Mouse (Mus musculus): ENCODE measurements around the gene Dgka. TPM values are rescaled to one million over a fixed set of nuclear protein-coding genes. Genes with fewer than 3 reads are reported as not detected.
A peak's percentile ranks its signal among the peaks of the same experiment; 100 is the strongest.

Dgka gene
- polyA plus RNA-seq, 1 experiment from 2014 or later: 5.9 TPM

DNA sequence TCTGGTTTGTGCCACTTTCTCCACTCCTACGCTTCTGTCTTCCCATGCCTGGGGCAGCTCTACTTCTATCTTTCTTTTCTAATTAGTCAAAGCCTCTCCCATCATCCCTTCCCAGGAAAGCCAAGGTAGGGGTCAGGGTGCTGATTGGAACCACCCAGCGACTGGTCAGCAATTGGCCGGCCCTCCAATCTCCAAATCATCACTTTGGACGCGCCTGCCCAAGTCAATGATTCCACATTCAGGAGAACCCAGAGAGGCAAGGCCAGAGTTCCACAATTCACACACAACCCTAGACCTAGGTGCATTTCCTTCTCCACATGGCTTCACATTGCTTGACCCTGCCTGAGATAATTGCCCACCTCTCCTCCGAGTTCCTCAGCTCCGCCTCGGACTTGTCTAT, 444 bp downstream of the Dgka start:
- peaks cover 4% of the 10 kb centered on the region; the same call in 1 of the 2 replicates for H3K4me1 ChIP-seq (ENCODE audit: control insufficient read depth, insufficient read depth, low read length)
- peak overlapping the region; percentile 63 for H3K4me3 ChIP-seq (ENCODE audit: low read depth, low read length)
- H3K36me3 ChIP-seq (replicated peaks; ENCODE audit: control insufficient read depth, insufficient read depth, low read depth, low read length): no peaks in the 10 kb centered on the region
- H3K27me3 ChIP-seq (ENCODE audit: control insufficient read depth, insufficient read depth, low read length): peaks cover 6% of the 10 kb centered on the region
- peak overlapping the region; percentile 75 for H3K9ac ChIP-seq (replicated peaks; ENCODE audit: low read length)
- H3K4me2 ChIP-seq (ENCODE audit: low read depth, low read length): peak overlapping the region; percentile 96
- ATAC-seq (replicated peaks; ENCODE audit: insufficient number of reproducible peaks, low FRiP score, low TSS enrichment, low read depth): no peak
- DNase-seq (ENCODE audit: low spot score): no peak
- 11% methylated on average over 8 of the region's 8 CpGs for WGBS
- no peaks in the 10 kb centered on the region for H3K9me3 ChIP-seq (replicated peaks; ENCODE audit: control insufficient read depth, low read length)
- no peak overlapping the region for H3K27ac ChIP-seq (replicated peaks; ENCODE audit: low read depth, low read length)

DNA sequence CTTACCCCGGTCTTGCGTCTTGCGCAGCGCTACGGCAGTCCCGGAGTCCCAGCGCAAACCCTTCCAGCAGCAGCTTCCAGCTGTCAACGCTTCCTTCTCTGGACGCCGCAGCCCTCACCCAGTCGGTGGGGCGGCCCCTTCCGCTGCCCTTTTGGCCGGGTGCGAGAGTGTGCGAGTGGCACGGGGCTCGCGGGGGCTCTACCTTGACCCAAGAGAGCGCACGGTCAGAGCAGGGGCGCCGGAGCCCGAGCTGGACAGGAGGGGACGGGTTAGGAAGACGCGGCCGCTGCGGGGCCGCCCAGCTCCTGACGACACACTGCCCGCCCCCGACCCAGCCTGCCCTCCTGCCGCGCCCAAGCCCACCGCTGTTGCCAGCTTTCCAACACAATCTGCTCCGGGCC, 864 bp downstream of the Dgka start:
- Histone ChIP-seq H3K27ac (replicated peaks; ENCODE audit: low read depth, low read length) (no peak overlapping the region), H3K4me2 (ENCODE audit: low read depth, low read length) (peak overlapping the region; percentile 96), H3K4me3 (ENCODE audit: low read depth, low read length) (peak overlapping the region; percentile 63), H3K27me3 (ENCODE audit: control insufficient read depth, insufficient read depth, low read length) (peaks cover 6% of the 10 kb centered on the region), H3K36me3 (replicated peaks; ENCODE audit: control insufficient read depth, insufficient read depth, low read depth, low read length) (no peaks in the 10 kb centered on the region), H3K9ac (replicated peaks; ENCODE audit: low read length) (peak overlapping the region; percentile 75), H3K4me1 (ENCODE audit: control insufficient read depth, insufficient read depth, low read length) (peaks cover 4% of the 10 kb centered on the region; the same call in 1 of the 2 replicates), H3K9me3 (replicated peaks; ENCODE audit: control insufficient read depth, low read length) (no peaks in the 10 kb centered on the region)
- peak; percentile 64 for DNase-seq (ENCODE audit: low spot score)
- WGBS: under 1% methylated on average over 36 of the region's 37 CpGs
- ATAC-seq (replicated peaks; ENCODE audit: insufficient number of reproducible peaks, low FRiP score, low TSS enrichment, low read depth): peak; percentile 51

DNA sequence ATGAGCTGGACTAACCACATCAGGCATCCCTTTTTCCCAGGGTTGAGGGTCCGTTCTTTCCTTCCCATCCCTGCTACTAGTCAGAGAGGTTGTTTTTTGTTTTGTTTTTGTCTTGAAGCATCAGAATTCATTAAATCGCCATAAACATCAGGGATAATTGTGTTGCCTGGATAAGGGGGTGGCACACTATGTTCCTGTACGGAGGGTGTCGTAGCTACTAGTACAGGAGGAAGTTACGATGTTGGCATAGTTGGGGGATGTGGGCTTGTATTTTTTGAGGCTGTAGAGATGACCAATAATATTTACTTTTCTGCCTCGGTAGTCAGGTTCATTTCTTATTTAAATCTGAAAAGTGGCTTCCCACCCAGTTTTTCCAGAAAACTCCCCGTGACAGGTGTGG, 1.4 kb downstream of the Dgka start:
- WGBS: 9% methylated on average over 7 of the region's 7 CpGs
- no peak for DNase-seq (ENCODE audit: low spot score)
- no peak for ATAC-seq (replicated peaks; ENCODE audit: insufficient number of reproducible peaks, low FRiP score, low TSS enrichment, low read depth)
- Histone ChIP-seq H3K9me3 (replicated peaks; ENCODE audit: control insufficient read depth, low read length) (no peaks in the 10 kb centered on the region), H3K9ac (replicated peaks; ENCODE audit: low read length) (no peak overlapping the region), H3K4me3 (ENCODE audit: low read depth, low read length) (peak overlapping the region; percentile 63), H3K27ac (replicated peaks; ENCODE audit: low read depth, low read length) (no peak overlapping the region), H3K4me2 (ENCODE audit: low read depth, low read length) (peak overlapping the region; percentile 96), H3K4me1 (ENCODE audit: control insufficient read depth, insufficient read depth, low read length) (peaks cover 4% of the 10 kb centered on the region; the same call in 1 of the 2 replicates), H3K36me3 (replicated peaks; ENCODE audit: control insufficient read depth, insufficient read depth, low read depth, low read length) (no peaks in the 10 kb centered on the region), H3K27me3 (ENCODE audit: control insufficient read depth, insufficient read depth, low read length) (peaks cover 6% of the 10 kb centered on the region)

DNA sequence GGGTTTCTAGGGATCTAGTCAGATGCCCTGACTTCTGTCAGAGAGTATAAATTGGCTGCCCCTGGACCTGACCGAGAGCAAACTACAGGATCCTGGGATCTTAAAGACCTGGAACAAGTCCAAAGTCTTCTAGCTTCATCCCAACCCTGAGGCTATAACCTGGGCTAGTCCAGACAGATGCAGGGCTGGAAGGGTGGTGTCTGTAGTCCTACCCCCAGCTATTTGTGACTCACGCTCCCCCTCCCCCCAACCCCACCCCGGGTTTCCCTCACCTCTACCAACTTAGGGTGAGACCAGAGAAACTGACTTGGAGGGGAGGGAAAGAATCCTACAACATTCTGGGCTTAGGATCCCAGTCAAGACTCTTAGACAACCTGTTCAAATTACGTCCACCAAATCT, 2.0 kb downstream of the Dgka start:
- ATAC-seq (replicated peaks; ENCODE audit: insufficient number of reproducible peaks, low FRiP score, low TSS enrichment, low read depth) (no peak), DNase-seq (ENCODE audit: low spot score) (no peak)
- H3K4me1 ChIP-seq (ENCODE audit: control insufficient read depth, insufficient read depth, low read length): peaks cover 4% of the 10 kb centered on the region; the same call in 1 of the 2 replicates
- H3K27ac ChIP-seq (replicated peaks; ENCODE audit: low read depth, low read length): no peak overlapping the region
- no peak overlapping the region for H3K4me3 ChIP-seq (ENCODE audit: low read depth, low read length)
- H3K36me3 ChIP-seq (replicated peaks; ENCODE audit: control insufficient read depth, insufficient read depth, low read depth, low read length): no peaks in the 10 kb centered on the region
- no peaks in the 10 kb centered on the region for H3K9me3 ChIP-seq (replicated peaks; ENCODE audit: control insufficient read depth, low read length)
- H3K9ac ChIP-seq (replicated peaks; ENCODE audit: low read length): no peak overlapping the region
- 37% methylated on average over 4 of the region's 4 CpGs for WGBS
- no peak overlapping the region for H3K4me2 ChIP-seq (ENCODE audit: low read depth, low read length)
- H3K27me3 ChIP-seq (ENCODE audit: control insufficient read depth, insufficient read depth, low read length): peaks cover 6% of the 10 kb centered on the region

DNA sequence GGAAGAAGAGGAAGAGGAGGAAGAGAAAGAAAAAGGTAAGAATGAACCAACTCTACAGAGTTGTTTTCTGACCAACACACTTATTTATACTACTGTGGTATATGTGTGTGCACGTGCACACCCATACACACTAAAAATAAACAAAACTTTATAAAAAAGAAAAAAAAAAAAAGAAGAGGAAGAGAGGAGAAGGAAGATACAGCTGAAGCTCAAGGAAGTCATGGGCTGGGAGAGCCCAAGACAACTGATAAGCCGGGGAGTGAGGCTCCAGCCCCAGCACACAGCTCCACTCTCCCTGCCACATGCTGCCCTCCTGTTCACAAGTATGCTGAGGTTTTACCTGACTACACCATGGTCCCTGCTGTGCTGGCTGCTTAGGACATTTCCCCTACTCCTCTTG, 4.4 kb downstream of the Dgka start:
- H3K4me2 ChIP-seq (ENCODE audit: low read depth, low read length): no peak overlapping the region
- DNase-seq (ENCODE audit: low spot score): no peak
- 67% methylated on average over 2 of the region's 2 CpGs for WGBS
- ATAC-seq (replicated peaks; ENCODE audit: insufficient number of reproducible peaks, low FRiP score, low TSS enrichment, low read depth): no peak
- H3K27ac ChIP-seq (replicated peaks; ENCODE audit: low read depth, low read length): no peak overlapping the region
- H3K4me3 ChIP-seq (ENCODE audit: low read depth, low read length): no peak overlapping the region
- H3K9ac ChIP-seq (replicated peaks; ENCODE audit: low read length): no peak overlapping the region
- H3K36me3 ChIP-seq (replicated peaks; ENCODE audit: control insufficient read depth, insufficient read depth, low read depth, low read length): no peaks in the 10 kb centered on the region
- peaks cover 6% of the 10 kb centered on the region for H3K27me3 ChIP-seq (ENCODE audit: control insufficient read depth, insufficient read depth, low read length)
- H3K9me3 ChIP-seq (replicated peaks; ENCODE audit: control insufficient read depth, low read length): no peaks in the 10 kb centered on the region
- peaks cover 4% of the 10 kb centered on the region; the same call in 1 of the 2 replicates for H3K4me1 ChIP-seq (ENCODE audit: control insufficient read depth, insufficient read depth, low read length)

DNA sequence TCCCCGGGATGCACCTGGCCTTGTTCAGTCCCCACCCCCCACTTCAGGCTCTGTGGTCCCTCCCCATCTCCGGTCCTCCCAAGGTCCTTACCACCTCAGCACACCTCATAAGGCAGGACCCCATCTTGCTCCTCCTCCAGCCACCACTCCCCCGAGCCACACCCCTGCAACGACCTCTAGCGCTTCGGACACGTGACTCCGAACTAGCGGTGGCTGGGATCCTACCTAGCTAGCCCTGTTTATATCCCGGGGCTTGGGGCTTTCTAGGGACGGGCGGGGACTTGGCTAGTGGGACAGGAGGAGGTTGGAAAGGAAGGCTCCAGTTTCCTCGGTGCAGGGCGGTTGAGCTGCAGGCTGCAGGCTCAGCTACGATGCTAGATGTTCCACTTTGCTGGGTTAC, 7.2 kb downstream of the Dgka start:
- peak; percentile 61; the same call in 1 of the 2 replicates for ATAC-seq (replicated peaks; ENCODE audit: insufficient number of reproducible peaks, low FRiP score, low TSS enrichment, low read depth)
- 2% methylated on average over 15 of the region's 15 CpGs for WGBS
- DNase-seq (ENCODE audit: low spot score): peak; percentile 45
- Histone ChIP-seq H3K27ac (replicated peaks; ENCODE audit: low read depth, low read length) (no peak overlapping the region), H3K4me2 (ENCODE audit: low read depth, low read length) (peak overlapping the region; percentile 43), H3K36me3 (replicated peaks; ENCODE audit: control insufficient read depth, insufficient read depth, low read depth, low read length) (no peaks in the 10 kb centered on the region), H3K9ac (replicated peaks; ENCODE audit: low read length) (peak overlapping the region; percentile 44; the same call in 1 of the 2 replicates), H3K27me3 (ENCODE audit: control insufficient read depth, insufficient read depth, low read length) (peaks cover 2% of the 10 kb centered on the region), H3K9me3 (replicated peaks; ENCODE audit: control insufficient read depth, low read length) (no peaks in the 10 kb centered on the region), H3K4me1 (ENCODE audit: control insufficient read depth, insufficient read depth, low read length) (no peaks in the 10 kb centered on the region), H3K4me3 (ENCODE audit: low read depth, low read length) (peak overlapping the region; percentile 10; the same call in 1 of the 2 replicates)

DNA sequence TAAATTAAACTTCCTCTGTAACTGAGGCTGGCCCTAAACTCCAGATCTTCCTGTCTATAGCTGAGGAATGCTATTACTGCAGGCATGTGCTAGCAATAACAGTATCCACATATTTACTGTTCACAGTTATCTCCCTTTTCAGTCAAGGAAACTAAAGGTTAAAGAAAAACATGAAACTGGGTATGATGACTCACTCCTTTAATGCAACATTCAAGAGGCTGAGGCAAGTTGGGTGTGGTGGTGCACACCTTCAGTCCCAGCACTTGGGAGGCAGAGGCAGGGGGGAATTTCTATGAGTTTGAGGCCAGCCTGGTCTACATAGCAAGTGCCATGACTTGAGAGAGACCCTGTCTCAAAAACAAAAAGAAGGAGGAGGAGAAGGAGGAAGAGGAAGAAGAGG, 12.7 kb downstream of the Dgka start:
- ATAC-seq (replicated peaks; ENCODE audit: insufficient number of reproducible peaks, low FRiP score, low TSS enrichment, low read depth) (no peak), DNase-seq (ENCODE audit: low spot score) (no peak)

DNA sequence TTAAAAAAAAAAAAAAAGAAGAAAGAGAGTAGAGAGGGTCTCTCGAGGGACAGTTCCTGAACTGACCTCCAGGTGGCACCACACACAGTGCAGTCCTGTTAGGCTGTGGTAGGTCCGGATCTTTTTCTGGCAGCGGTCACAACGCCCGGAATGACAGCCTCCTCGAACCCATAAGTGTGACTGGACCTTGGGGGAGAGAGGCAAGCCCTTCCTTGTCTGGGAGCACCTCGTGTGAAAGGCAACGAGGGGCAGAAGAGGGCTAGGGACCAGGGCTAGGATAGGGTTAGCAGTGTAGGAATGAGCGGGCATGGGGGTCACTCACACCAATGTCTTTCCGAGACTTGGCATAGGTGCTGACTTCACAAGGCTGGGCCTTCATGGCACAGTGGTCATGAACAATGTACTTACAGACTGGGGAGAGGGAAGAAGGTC, 13.6 kb downstream of the Dgka start:
- 22% methylated on average over 10 of the region's 10 CpGs for WGBS

More for the DNA sequence above, 12.7 kb downstream of the Dgka start:
- H3K36me3 ChIP-seq (replicated peaks; ENCODE audit: control insufficient read depth, insufficient read depth, low read depth, low read length): no peaks in the 10 kb centered on the region
- no peak overlapping the region for H3K4me2 ChIP-seq (ENCODE audit: low read depth, low read length)
- H3K4me3 ChIP-seq (ENCODE audit: low read depth, low read length): no peak overlapping the region
- H3K4me1 ChIP-seq (ENCODE audit: control insufficient read depth, insufficient read depth, low read length): no peaks in the 10 kb centered on the region
- H3K27me3 ChIP-seq (ENCODE audit: control insufficient read depth, insufficient read depth, low read length): no peaks in the 10 kb centered on the region
- H3K9me3 ChIP-seq (replicated peaks; ENCODE audit: control insufficient read depth, low read length): no peaks in the 10 kb centered on the region
- no peak overlapping the region for H3K27ac ChIP-seq (replicated peaks; ENCODE audit: low read depth, low read length)
- no peak overlapping the region for H3K9ac ChIP-seq (replicated peaks; ENCODE audit: low read length)

More for the DNA sequence above, 13.6 kb downstream of the Dgka start:
- ATAC-seq (replicated peaks; ENCODE audit: insufficient number of reproducible peaks, low FRiP score, low TSS enrichment, low read depth) (peak; percentile 72), DNase-seq (ENCODE audit: low spot score) (peak; percentile 81)
- Histone ChIP-seq H3K27me3 (ENCODE audit: control insufficient read depth, insufficient read depth, low read length) (no peaks in the 10 kb centered on the region), H3K4me1 (ENCODE audit: control insufficient read depth, insufficient read depth, low read length) (no peaks in the 10 kb centered on the region), H3K4me2 (ENCODE audit: low read depth, low read length) (no peak overlapping the region), H3K27ac (replicated peaks; ENCODE audit: low read depth, low read length) (no peak overlapping the region), H3K9ac (replicated peaks; ENCODE audit: low read length) (no peak overlapping the region), H3K4me3 (ENCODE audit: low read depth, low read length) (no peak overlapping the region), H3K9me3 (replicated peaks; ENCODE audit: control insufficient read depth, low read length) (no peaks in the 10 kb centered on the region), H3K36me3 (replicated peaks; ENCODE audit: control insufficient read depth, insufficient read depth, low read depth, low read length) (no peaks in the 10 kb centered on the region)

Data from embryonic facial prominence, embryonic 11.5 days (tissue).